Mouse (Mus musculus) urinary bladder, postnatal 10 days (tissue): ENCODE data around the gene Gm13277.
"Not testable (repeated sequence)": the region's sequence is repeated elsewhere in the genome, so short reads cannot be mapped to it uniquely, and the experiment has no call there.

ENCODE experiments used
- DNase-seq: peaks from one replicate; pipeline ENCODE4 v3.0.0; 2022; ENCODE audit warnings: low spot score

Gene Gm13277

GRCm38 (mm10) chr4:88788402-88788801 lies at the start of gene Gm13277:
Gene Gm13277 (plus strand): TSS chr4:88788632.
- not testable (repeated sequence) for DNase-seq

- no peak for DNase-seq
These were observed 49.4 kb upstream of the Gm13277 start for GRCm38 (mm10) chr4:88739036-88739435.

DNA sequence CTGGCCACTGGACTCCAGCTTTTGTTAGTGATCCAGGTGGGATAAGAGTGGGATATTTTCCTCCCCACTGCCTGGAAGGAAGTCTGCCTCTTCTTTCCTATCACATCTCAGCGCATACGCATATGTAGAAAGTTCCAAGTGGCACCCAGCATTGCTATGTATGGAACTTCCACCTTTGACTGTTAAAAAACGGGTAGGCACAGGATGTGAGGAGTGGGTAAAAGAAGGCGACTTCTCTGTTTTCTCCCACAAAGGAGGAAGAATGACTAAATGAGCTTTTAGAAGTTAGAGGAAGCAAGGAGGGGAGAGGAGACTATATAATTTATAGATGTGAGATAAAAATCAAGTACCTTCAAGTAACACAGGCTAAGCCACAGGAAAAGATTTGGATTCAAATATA lies 47.0 kb upstream of the Gm13277 start:
- DNase-seq: no peak

- DNase-seq: no peak
These were observed 45.6 kb upstream of the Gm13277 start for GRCm38 (mm10) chr4:88742771-88743371.

GRCm38 (mm10) chr4:88744207-88744606 lies 44.2 kb upstream of the Gm13277 start:
- no peak for DNase-seq

DNA sequence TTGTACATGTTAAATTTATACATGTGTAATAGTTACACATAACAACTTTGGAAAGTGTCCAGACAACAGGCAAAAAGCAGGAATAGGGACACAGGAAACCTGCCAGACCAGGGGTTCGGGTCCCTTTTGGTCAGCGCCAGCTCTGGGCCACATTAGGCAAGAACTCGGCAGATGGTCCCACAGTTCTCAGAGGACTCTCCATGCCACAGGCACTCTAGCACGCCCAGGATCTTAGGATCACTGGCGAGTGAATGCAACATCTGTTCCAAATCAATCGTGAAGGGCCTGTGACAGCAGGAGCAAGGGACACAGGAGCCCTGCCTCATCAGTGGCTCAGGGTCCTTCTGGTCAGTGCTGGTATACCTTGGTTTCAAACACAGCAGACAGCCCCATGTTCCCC lies 38.5 kb upstream of the Gm13277 start:
- no peak for DNase-seq

DNA sequence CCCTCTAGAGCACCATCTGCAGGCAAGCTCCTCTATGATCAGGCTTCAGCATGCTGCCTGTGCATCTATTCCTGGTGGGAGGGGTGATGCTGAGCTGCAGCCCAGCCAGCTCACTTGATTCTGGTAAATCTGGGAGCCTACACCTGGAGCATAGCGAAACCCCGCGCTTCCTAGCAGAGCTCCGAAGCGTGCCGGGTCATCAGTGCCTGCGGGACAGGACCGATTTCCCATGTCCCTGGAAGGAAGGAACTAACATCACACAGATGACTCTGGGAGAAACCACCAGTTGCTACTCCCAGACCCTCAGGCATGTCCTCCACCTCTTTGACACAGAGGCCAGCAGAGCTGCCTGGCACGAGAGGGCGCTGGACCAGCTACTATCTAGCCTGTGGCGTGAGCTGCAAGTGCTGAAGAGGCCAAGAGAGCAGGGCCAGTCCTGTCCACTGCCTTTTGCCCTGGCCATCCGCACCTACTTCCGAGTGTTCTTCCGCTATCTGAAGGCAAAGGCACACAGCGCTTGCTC lies 33.6 kb upstream of the Gm13277 start, which contains the start of gene Gm13271:
Gene Gm13271, plus strand, starts transcription at position 51 of the 523 bp plus-strand sequence.
- DNase-seq: peak; percentile 72

DNA sequence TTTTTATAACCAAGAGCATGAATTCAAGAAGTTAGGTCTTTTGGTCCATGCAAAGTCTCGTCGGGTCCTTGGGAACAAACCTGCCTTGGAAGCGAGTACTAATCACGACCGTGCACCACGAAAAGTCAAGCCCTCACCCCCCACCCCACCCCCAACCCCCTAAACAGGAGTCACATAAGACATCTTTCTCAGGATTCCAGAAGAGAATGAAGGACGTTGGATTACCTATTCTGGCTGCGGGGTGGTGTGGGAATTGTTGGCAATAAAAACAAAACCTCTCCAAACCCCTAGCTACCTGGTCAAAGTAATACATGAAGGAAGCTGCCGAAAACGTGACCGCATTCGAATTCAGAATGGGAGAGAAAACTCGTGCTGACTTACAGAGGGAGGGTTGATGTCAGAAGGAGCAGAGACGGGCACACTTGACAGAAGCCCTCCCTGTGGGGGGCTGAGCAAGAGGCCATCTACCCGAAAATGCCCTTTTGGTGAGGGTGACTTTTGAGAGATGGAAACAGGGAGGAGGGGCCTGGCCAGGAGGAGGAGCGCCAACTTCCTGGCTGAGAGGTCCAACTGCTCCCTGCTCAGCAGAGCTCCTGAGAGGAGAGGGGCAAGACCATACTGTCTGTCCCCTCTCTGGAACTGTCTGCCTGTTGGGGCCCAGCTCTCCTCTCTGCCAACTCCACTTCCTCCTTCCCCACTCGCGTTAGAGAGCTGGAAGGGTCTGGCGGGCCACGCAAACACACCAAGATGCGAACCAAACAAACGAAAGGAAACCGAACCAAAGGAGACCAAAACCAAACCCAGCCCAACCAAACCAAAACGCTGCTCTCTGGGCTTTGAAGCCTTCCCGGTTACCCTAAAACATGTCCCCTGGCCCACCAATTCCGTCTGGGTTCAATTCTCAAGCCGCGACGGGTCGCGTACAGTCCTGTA lies 31.6 kb upstream of the Gm13277 start:
- DNase-seq: not testable (repeated sequence)

GRCm38 (mm10) chr4:88757628-88758031 lies 30.8 kb upstream of the Gm13277 start:
- peak; percentile 88 for DNase-seq

GRCm38 (mm10) chr4:88758751-88759150 lies 29.7 kb upstream of the Gm13277 start:
- DNase-seq: not testable (repeated sequence)

DNA sequence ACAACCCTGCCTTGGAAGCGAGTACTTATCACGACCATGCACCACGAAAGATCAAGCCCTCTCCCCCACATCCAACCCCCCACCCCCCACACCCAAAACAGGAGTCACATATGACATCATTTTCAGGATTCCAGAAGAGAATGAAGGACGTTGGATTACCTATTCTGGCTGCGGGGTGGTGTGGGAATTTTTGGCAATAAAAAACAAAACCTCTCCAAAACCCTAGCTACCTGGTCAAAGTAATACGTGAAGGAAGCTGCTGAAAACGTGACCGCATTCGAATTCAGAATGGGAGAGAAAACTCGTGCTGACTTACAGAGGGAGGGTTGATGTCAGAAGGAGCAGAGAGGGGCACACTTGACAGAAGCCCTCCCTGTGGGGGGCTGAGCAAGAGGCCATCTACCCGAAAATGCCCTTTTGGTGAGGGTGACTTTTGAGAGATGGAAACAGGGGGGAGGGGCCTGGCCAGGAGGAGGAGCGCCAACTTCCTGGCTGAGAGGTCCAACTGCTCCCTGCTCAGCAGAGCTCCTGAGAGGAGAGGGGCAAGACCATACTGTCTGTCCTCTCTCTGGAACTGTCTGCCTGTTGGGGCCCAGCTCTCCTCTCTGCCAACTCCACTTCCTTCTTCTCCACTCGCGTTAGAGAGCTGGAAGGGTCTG lies 28.7 kb upstream of the Gm13277 start, which contains the start of gene Gm13283:
Gene Gm13283, plus strand, starts transcription at position 510 of the 659 bp plus-strand sequence.
- peak; percentile 41 for DNase-seq

GRCm38 (mm10) chr4:88760431-88760830 lies 28.0 kb upstream of the Gm13277 start:
- DNase-seq: not testable (repeated sequence)

GRCm38 (mm10) chr4:88761776-88762175 lies 26.7 kb upstream of the Gm13277 start:
- DNase-seq: peak; percentile 76

DNA sequence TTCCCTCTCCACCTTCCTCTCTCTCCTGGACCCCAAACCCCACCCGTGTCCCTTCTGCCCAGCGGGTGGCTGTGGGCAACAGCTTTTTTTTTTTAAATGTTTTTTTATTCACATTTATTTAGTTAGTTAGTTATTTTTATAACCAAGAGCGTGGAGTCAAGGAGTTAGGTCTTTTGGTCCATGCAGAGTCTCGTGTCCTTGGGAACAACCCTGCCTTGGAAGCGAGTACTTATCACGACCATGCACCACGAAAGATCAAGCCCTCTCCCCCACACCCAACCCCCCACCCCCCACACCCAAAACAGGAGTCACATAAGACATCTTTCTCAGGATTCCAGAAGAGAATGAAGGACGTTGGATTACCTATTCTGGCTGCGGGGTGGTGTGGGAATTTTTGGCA lies 26.1 kb upstream of the Gm13277 start:
- not testable (repeated sequence) for DNase-seq

- not testable (repeated sequence) for DNase-seq
These were observed 24.9 kb upstream of the Gm13277 start for GRCm38 (mm10) chr4:88763384-88764018.

- not testable (repeated sequence) for DNase-seq
These were observed 14.9 kb upstream of the Gm13277 start, which contains the start of gene Gm13290 for GRCm38 (mm10) chr4:88773534-88773933. Gene Gm13290 (plus strand): TSS chr4:88773834.

DNA sequence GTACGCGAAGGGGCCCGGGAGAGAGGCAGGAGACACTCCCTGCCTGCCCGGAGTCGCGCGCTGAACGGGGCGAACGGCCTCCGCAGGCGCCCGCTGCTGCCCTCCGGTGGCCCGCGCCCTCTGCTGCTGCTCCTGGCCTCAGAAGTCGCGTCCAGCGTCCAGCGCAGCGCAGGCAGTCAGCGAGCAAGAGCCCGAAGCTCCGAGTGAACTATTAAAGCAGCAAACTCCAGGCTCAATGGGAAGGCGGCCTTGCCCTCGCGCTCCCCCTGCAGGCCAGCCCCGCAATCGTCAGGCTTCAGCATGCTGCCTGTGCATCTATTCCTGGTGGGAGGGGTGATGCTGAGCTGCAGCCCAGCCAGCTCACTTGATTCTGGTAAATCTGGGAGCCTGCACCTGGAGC lies 11.8 kb upstream of the Gm13277 start, which contains the start of gene Gm13289:
Gene Gm13289, plus strand, starts transcription at position 301 of the 400 bp plus-strand sequence.
- DNase-seq: not testable (repeated sequence)

DNA sequence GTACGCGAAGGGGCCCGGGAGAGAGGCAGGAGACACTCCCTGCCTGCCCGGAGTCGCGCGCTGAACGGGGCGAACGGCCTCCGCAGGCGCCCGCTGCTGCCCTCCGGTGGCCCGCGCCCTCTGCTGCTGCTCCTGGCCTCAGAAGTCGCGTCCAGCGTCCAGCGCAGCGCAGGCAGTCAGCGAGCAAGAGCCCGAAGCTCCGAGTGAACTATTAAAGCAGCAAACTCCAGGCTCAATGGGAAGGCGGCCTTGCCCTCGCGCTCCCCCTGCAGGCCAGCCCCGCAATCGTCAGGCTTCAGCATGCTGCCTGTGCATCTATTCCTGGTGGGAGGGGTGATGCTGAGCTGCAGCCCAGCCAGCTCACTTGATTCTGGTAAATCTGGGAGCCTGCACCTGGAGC lies 8.9 kb upstream of the Gm13277 start, which contains the start of gene Gm13272:
Gene Gm13272, plus strand, starts transcription at position 301 of the 400 bp plus-strand sequence.
- not testable (repeated sequence) for DNase-seq

GRCm38 (mm10) chr4:88780320-88780719 lies 8.1 kb upstream of the Gm13277 start:
- not testable (repeated sequence) for DNase-seq

DNA sequence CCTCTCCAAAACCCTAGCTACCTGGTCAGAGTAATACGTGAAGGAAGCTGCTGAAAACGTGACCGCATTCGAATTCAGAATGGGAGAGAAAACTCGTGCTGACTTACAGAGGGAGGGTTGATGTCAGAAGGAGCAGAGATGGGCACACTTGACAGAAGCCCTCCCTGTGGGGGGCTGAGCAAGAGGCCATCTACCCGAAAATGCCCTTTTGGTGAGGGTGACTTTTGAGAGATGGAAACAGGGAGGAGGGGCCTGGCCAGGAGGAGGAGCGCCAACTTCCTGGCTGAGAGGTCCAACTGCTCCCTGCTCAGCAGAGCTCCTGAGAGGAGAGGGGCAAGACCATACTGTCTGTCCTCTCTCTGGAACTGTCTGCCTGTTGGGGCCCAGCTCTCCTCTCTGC lies 6.6 kb upstream of the Gm13277 start, which contains the start of gene Ifnz:
Gene Ifnz, plus strand, starts transcription at position 301 of the 400 bp plus-strand sequence.
- not testable (repeated sequence) for DNase-seq

- not testable (repeated sequence) for DNase-seq
These were observed 6.1 kb upstream of the Gm13277 start for GRCm38 (mm10) chr4:88782335-88782734.
